Mouse (Mus musculus) neural tube, embryonic 10.5 days (tissue): ENCODE measurements around the gene Pramel4.
"Not testable (repeated sequence)": the region's sequence is repeated elsewhere in the genome, so short reads cannot be mapped to it uniquely, and the experiment has no call there.

Source experiments
- DNase-seq: peaks from one replicate; pipeline ENCODE4 v3.0.0-alpha.2; 2017; ENCODE audit warnings: low spot score; ENCODE audit errors: extremely low spot score

Pramel4 gene

DNA sequence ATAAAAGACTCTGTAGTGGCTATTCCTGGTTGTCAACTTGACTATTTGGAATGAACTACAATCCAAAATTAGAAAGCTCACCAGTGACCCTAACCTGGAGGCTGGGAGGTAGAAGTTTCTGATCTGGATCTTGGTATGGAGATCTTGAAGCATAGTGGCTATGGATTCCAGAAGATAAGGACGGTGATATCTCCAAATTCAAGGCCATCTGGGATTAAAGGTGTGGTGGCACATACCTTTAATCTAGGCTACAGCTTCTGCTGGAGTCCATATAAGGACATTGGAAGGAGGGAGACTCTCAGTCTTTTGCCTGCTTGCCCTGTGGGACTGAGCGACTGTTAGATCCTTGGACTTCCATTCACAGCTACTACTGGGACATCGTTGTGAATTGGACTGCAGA is at the start of gene Pramel4:
Pramel4 (plus strand) TSS at position 301 of the 400 bp plus-strand sequence.
- not testable (repeated sequence) for DNase-seq

DNA sequence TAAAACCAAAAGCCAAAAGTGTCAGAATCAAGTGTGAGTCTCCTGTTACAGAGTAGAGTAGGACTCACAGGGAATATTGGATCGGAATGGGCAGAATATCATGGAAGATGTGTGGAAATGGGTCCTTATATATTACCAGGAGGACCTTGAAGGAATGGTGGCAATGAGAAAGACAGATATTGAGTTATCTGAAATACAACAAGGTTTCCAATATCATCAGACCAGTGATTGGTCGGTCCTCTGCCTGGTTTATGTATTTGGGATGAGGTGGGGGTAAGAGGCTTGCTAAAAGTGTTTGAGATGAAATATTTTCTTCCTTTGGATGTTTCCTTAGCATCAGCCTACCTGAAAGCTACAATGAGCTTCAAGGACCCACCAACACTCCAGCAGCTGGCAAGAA is 47.2 kb downstream of the Pramel4 start, which contains the start of gene Gm13102:
Gm13102 (plus strand) TSS at position 301 of the 400 bp plus-strand sequence.
- DNase-seq, result not testable (repeated sequence)
